Mouse (Mus musculus): ENCODE data around the gene Tmem235. TPM values are rescaled to one million over a fixed set of nuclear protein-coding genes. Genes with fewer than 3 reads are reported as not detected.

Gene Tmem235
- total and polyA plus RNA-seq, 3 experiments: not detected

DNA sequence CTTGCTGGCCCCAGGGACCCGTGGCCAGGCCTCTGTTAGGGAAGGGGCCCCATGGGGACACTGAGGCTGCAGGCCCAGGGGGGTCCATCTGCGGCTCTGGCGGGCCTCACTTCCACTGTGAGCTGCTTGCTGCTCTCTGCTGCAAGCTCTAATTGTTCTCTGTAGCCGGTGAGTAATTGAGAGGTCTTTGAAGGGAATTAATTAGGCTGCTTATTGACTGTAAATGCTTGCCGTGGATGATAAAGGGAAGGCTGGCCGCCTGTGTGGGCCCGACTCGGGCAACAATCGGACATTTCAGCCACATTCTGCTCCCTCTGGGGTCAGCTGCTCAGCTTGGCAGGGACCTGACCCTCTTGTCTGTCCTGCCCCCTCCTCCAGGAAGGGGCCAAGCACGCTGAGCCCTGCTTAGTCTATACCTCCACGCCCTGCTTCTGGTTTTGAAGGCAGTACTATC, 29.4 kb downstream of the Tmem235 start:
- Histone ChIP-seq H3K4me2 (ENCODE audit: insufficient read depth, low read depth, poor library complexity, severe bottlenecking) (no peak overlapping the region), H3K4me3 (replicated peaks in 1 of 3; ENCODE audit: low read depth in 2 of 3, low read length in 2 of 3, poor library complexity in 1 of 3) (no peak overlapping the region), H3K27ac (ENCODE audit: insufficient read depth, low read depth) (no peak overlapping the region), H3K79me2 (replicated peaks; ENCODE audit: control insufficient read depth, extremely low read depth, insufficient read depth, poor library complexity, severe bottlenecking) (no peaks in the 10 kb centered on the region), H3K36me3 (replicated peaks in 1 of 2; ENCODE audit: control insufficient read depth in 1 of 2, insufficient read depth in 1 of 2, low read length in 1 of 2) (no peaks in the 10 kb centered on the region), H3K4me1 (ENCODE audit: control insufficient read depth in 1 of 2, insufficient read depth in 2 of 2) (peaks cover 5 to 11% of the 10 kb centered on the region in 2 experiments; a peak in 3 of 4 replicates), H3K9me3 (replicated peaks; ENCODE audit: low read length) (peaks cover 7% of the 10 kb centered on the region), H3K27me3 (replicated peaks) (peaks cover 91% of the 10 kb centered on the region), H3K9ac (ENCODE audit: insufficient read depth, low read depth) (no peak overlapping the region)
- TF ChIP-seq JUND (conservative IDR thresholded peaks at IDR 0.05; ENCODE audit: low read depth, low read length) (no peak), JUN (IDR thresholded peaks at IDR 0.05; ENCODE audit: insufficient read depth, low read depth, low read length) (no peak), HCFC1 (IDR thresholded peaks at IDR 0.05; ENCODE audit: low read depth, low read length) (no peak), SIN3A (IDR thresholded peaks at IDR 0.05; ENCODE audit: low read length) (no peak), ZNF384 (IDR thresholded peaks at IDR 0.05; ENCODE audit: low read depth, low read length) (no peak), MYC (IDR thresholded peaks at IDR 0.05; ENCODE audit: low read depth, low read length) (no peak)
- in situ Hi-C loops (cut with MboI; ENCODE audit: low pct_ligation_motif_present, low pct_unique_long_range_greater_than_20kb, low sequenced_read_pairs) (no loop called here), dilution Hi-C loops (cut with MboI; ENCODE audit: extremely low pct_ligation_motif_present, extremely low pct_unique_long_range_greater_than_20kb, low sequenced_read_pairs) (no loop called here)
- no peak for DNase-seq (ENCODE audit: extremely low read depth)

DNA sequence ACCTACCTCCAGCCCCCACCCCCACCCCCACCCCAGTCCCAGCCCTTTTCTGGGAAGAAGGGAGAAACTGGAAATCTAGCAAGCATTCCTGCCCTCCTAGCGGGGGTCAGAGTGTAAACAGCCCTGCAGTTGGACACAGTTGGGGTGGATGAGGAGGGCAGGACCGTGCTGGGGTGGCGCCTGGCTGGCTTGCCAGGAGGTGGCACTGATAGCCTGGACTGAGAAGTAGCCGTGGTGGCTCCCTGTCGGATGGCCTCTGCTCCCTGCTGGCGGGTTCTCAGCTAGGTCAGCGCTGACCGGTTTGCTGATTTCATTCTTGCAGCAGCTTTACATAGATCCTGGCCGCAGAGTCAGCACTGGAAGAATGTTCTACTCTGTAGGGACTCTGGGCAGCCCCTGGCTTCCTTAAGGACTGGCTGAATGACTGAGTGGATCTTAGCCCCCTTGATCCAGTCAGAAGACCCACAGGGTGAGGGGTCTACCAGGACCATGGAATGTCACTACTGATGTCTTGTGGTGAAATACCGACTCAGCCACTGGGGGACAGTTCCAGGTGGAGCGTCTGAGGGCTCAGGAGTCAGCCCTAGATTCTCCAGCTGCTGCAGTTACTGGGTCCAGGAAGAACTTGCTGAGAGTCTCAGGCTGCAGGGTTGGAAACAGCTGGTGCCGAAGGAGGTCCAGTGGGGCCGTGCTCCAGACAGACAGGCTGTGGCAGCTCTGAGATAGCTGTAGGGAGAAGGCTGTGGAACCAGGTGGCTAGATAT, 30.1 kb downstream of the Tmem235 start:
- no peaks in the 10 kb centered on the region for H3K36me3 ChIP-seq (replicated peaks in 1 of 2; ENCODE audit: control insufficient read depth in 1 of 2, insufficient read depth in 1 of 2, low read length in 1 of 2)
- dilution Hi-C loops (cut with MboI; ENCODE audit: extremely low pct_ligation_motif_present, extremely low pct_unique_long_range_greater_than_20kb, low sequenced_read_pairs) (no loop called here), in situ Hi-C loops (cut with MboI; ENCODE audit: low pct_ligation_motif_present, low pct_unique_long_range_greater_than_20kb, low sequenced_read_pairs) (no loop called here)
- no peak overlapping the region for H3K27ac ChIP-seq (ENCODE audit: insufficient read depth, low read depth)
- H3K4me1 ChIP-seq (ENCODE audit: control insufficient read depth in 1 of 2, insufficient read depth in 2 of 2): peaks cover 5 to 11% of the 10 kb centered on the region in 2 experiments; a peak in 3 of 4 replicates
- no peaks in the 10 kb centered on the region for H3K79me2 ChIP-seq (replicated peaks; ENCODE audit: control insufficient read depth, extremely low read depth, insufficient read depth, poor library complexity, severe bottlenecking)
- no peak for DNase-seq (ENCODE audit: extremely low read depth)
- H3K4me2 ChIP-seq (ENCODE audit: insufficient read depth, low read depth, poor library complexity, severe bottlenecking): no peak overlapping the region
- no peak overlapping the region for H3K4me3 ChIP-seq (replicated peaks in 1 of 3; ENCODE audit: low read depth in 2 of 3, low read length in 2 of 3, poor library complexity in 1 of 3)
- peak; percentile 45 for TF ChIP-seq SMC3 (IDR thresholded peaks at IDR 0.05; ENCODE audit: low read depth, low read length)
- peak in 1 of 2 experiments; percentile 58; a peak in 2 of 4 replicates for TF ChIP-seq CTCF (conservative IDR thresholded peaks at IDR 0.05 in 1 of 2, IDR thresholded peaks at IDR 0.05 in 1 of 2; ENCODE audit: low read depth in 2 of 2, low read length in 2 of 2)
- no peak for TF ChIP-seq ZNF384 (IDR thresholded peaks at IDR 0.05; ENCODE audit: low read depth, low read length)
- no peak for TF ChIP-seq MXI1 (IDR thresholded peaks at IDR 0.05; ENCODE audit: low read depth, low read length)
- peak; percentile 46 for TF ChIP-seq RAD21 (IDR thresholded peaks at IDR 0.05; ENCODE audit: low read depth, low read length)
- TF ChIP-seq TCF12 (IDR thresholded peaks at IDR 0.05; ENCODE audit: low read depth, low read length): no peak
- no peak for TF ChIP-seq TBP (conservative IDR thresholded peaks at IDR 0.05; ENCODE audit: low read depth, low read length)
- TF ChIP-seq MAFK (IDR thresholded peaks at IDR 0.05; ENCODE audit: insufficient replicate concordance, low read length): no peak
- TF ChIP-seq CHD2 (IDR thresholded peaks at IDR 0.05; ENCODE audit: low read length): no peak
- TF ChIP-seq RCOR1 (conservative IDR thresholded peaks at IDR 0.05; ENCODE audit: low read depth, low read length): no peak
- TF ChIP-seq IRF4 (IDR thresholded peaks at IDR 0.05; ENCODE audit: low read depth, low read length): no peak
- no peak for TF ChIP-seq PAX5 (IDR thresholded peaks at IDR 0.05; ENCODE audit: low read length)
- no peak for TF ChIP-seq HCFC1 (IDR thresholded peaks at IDR 0.05; ENCODE audit: low read depth, low read length)
- TF ChIP-seq UBTF (IDR thresholded peaks at IDR 0.05; ENCODE audit: low read depth, low read length): no peak
- TF ChIP-seq NRF1 (IDR thresholded peaks at IDR 0.05; ENCODE audit: low read depth, low read length): no peak
- no peak for TF ChIP-seq JUND (conservative IDR thresholded peaks at IDR 0.05; ENCODE audit: low read depth, low read length)
- TF ChIP-seq POLR2A (IDR thresholded peaks at IDR 0.05; ENCODE audit: low read depth, low read length): no peak
- no peak for TF ChIP-seq KAT2A (IDR thresholded peaks at IDR 0.05; ENCODE audit: insufficient replicate concordance, low read length)
- no peak for TF ChIP-seq MAX (IDR thresholded peaks at IDR 0.05; ENCODE audit: low read length)
- no peak for TF ChIP-seq SIN3A (IDR thresholded peaks at IDR 0.05; ENCODE audit: low read length)
- TF ChIP-seq GABPA (IDR thresholded peaks at IDR 0.05; ENCODE audit: insufficient replicate concordance, low read depth, low read length): no peak
- no peak for TF ChIP-seq E2F4 (IDR thresholded peaks at IDR 0.05; ENCODE audit: insufficient replicate concordance, low read depth, low read length)
- TF ChIP-seq POLR2AphosphoS2 (IDR thresholded peaks at IDR 0.05; ENCODE audit: low read depth, low read length): no peak
- no peak for TF ChIP-seq ELF1 (IDR thresholded peaks at IDR 0.05; ENCODE audit: low read depth, low read length)
- no peak for TF ChIP-seq ETS1 (conservative IDR thresholded peaks at IDR 0.05; ENCODE audit: low read depth, low read length)
- TF ChIP-seq ZMIZ1 (IDR thresholded peaks at IDR 0.05; ENCODE audit: low read depth, low read length): no peak
- no peak overlapping the region for H3K9ac ChIP-seq (ENCODE audit: insufficient read depth, low read depth)
- H3K27me3 ChIP-seq (replicated peaks): peaks cover 92% of the 10 kb centered on the region
- peaks cover 7% of the 10 kb centered on the region for H3K9me3 ChIP-seq (replicated peaks; ENCODE audit: low read length)

Data from CH12.LX (cell line).